Mouse (Mus musculus) intestine, embryonic 16.5 days (tissue): Measurements from ENCODE around the gene Xrcc1. TPM values are rescaled to one million over a fixed set of nuclear protein-coding genes. Genes with fewer than 3 reads are reported as not detected.

Experiments used
- ATAC-seq: fragments of 200-750 bp; cut with Nextera tagmentation; 2 replicates; pipeline ENCODE4 v1.8.0; 2017; ENCODE audit warnings: moderate TSS enrichment, moderate library complexity
- H3K27ac ChIP-seq: fragments of 300-500 bp; sonication (generic); 2 replicates; pipeline ENCODE4 v1.5.1; 2014; ENCODE audit warnings: mild to moderate bottlenecking, low read length
- H3K27me3 ChIP-seq: fragments of 300-500 bp; sonication (generic); replicated peaks from 2 replicates; pipeline ENCODE4 v1.6.1; 2014; ENCODE audit warnings: low read length, control low read depth, mixed read lengths; ENCODE audit not compliant: control insufficient read depth, insufficient read depth
- H3K36me3 ChIP-seq: fragments of 300-500 bp; sonication (generic); 2 replicates; pipeline ENCODE4 v1.6.1; 2014; ENCODE audit warnings: low read length, control low read depth; ENCODE audit not compliant: control insufficient read depth, insufficient read depth
- H3K4me1 ChIP-seq: fragments of 300-500 bp; sonication (generic); 2 replicates; pipeline ENCODE4 v1.6.1; 2014; ENCODE audit warnings: low read length, control low read depth, mixed read lengths; ENCODE audit not compliant: control insufficient read depth, insufficient read depth
- H3K4me2 ChIP-seq: fragments of 300-500 bp; sonication (generic); 2 replicates; pipeline ENCODE4 v1.6.1; 2014; ENCODE audit warnings: low read depth, low read length, control low read depth
- H3K4me3 ChIP-seq: fragments of 300-500 bp; sonication (generic); 2 replicates; pipeline ENCODE4 v1.5.1; 2014; ENCODE audit warnings: mild to moderate bottlenecking, low read length
- H3K9ac ChIP-seq: fragments of 300-500 bp; sonication (generic); 2 replicates; pipeline ENCODE4 v1.6.1; 2014; ENCODE audit warnings: low read depth, low read length
- H3K9me3 ChIP-seq: fragments of 300-500 bp; sonication (generic); 2 replicates; pipeline ENCODE4 v1.6.1; 2016; ENCODE audit warnings: low read length, control low read depth; ENCODE audit not compliant: control insufficient read depth
- WGBS: fragments of 180-500 bp; shearing (Covaris S2); extraction: QIAGEN DNeasy Blood & Tissue Kit; methylation state at CpG from one replicate; pipeline ENCODE4 v1.1.7; 2014; 5-methylcytosine and 5-hydroxymethylcytosine counted together
- polyA plus RNA-seq: library from polyadenylated mRNA; unstranded; fragments of >200 nt; fragmentation: Nextera tagmentation; extraction: Ambion mirVana; gene quantifications from 2 replicates; pipeline ENCODE4 v1.2.1, GENCODE M21; 2015

Xrcc1 gene
- polyA plus RNA-seq, 1 experiment from 2014 or later: 88.1 TPM

- WGBS: 84% methylated on average over 12 of the region's 12 CpGs
- ATAC-seq: no peak
- peaks cover 15% of the 10 kb centered on the region for H3K36me3 ChIP-seq
Measured at GRCm38 (mm10) chr7:24551985-24552759, 6.1 kb downstream of the Xrcc1 start.

DNA sequence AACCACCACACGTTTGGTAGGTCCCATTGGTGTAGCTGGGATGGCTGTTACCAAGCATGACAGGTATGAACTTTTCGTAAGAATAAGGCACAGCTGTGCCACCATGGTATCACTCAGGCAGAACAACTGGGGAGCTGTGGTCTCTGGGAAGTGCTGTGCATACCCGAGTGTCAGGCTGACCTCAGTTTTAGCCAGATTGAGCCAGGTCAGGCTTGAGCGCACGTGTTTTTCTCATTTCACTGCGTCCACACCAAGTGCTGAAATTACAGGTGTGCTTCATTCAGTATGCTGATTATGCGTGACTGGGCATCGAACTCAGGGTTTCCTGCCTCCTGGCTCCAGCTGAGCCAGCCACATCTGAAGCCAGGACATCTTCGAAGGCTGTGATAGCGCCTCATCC, 9.7 kb downstream of the Xrcc1 start:
- Histone ChIP-seq H3K4me2 (no peak overlapping the region), H3K9ac (no peak overlapping the region), H3K4me1 (no peaks in the 10 kb centered on the region), H3K4me3 (no peak overlapping the region), H3K9me3 (no peaks in the 10 kb centered on the region), H3K36me3 (peaks cover 12% of the 10 kb centered on the region), H3K27me3 (no peaks in the 10 kb centered on the region), H3K27ac (no peak overlapping the region)
- 93% methylated on average over 10 of the region's 10 CpGs for WGBS
- no peak for ATAC-seq

More at GRCm38 (mm10) chr7:24551985-24552759, 6.1 kb downstream of the Xrcc1 start:
- Histone ChIP-seq H3K27ac (no peak overlapping the region), H3K9me3 (no peaks in the 10 kb centered on the region), H3K4me2 (no peak overlapping the region), H3K4me3 (no peak overlapping the region), H3K4me1 (peaks cover 4% of the 10 kb centered on the region; the same call in 1 of the 2 replicates), H3K9ac (no peak overlapping the region), H3K27me3 (no peaks in the 10 kb centered on the region)

- H3K4me1 ChIP-seq: no peaks in the 10 kb centered on the region
- peaks cover 9% of the 10 kb centered on the region for H3K36me3 ChIP-seq
- no peak overlapping the region for H3K27ac ChIP-seq
- 89% methylated on average over 4 of the region's 4 CpGs for WGBS
- H3K4me3 ChIP-seq: no peak overlapping the region
- H3K27me3 ChIP-seq: no peaks in the 10 kb centered on the region
- no peaks in the 10 kb centered on the region for H3K9me3 ChIP-seq
- H3K4me2 ChIP-seq: no peak overlapping the region
- ATAC-seq: no peak
- H3K9ac ChIP-seq: no peak overlapping the region
Measured at GRCm38 (mm10) chr7:24561450-24561849, 15.4 kb downstream of the Xrcc1 start.

GRCm38 (mm10) chr7:24563191-24563836, 17.2 kb downstream of the Xrcc1 start:
- ATAC-seq: no peak
- 88% methylated on average over 8 of the region's 8 CpGs for WGBS
- Histone ChIP-seq H3K36me3 (peaks cover 16% of the 10 kb centered on the region), H3K4me1 (no peaks in the 10 kb centered on the region), H3K9ac (no peak overlapping the region), H3K4me2 (no peak overlapping the region), H3K27me3 (no peaks in the 10 kb centered on the region), H3K9me3 (no peaks in the 10 kb centered on the region), H3K4me3 (no peak overlapping the region), H3K27ac (no peak overlapping the region)

DNA sequence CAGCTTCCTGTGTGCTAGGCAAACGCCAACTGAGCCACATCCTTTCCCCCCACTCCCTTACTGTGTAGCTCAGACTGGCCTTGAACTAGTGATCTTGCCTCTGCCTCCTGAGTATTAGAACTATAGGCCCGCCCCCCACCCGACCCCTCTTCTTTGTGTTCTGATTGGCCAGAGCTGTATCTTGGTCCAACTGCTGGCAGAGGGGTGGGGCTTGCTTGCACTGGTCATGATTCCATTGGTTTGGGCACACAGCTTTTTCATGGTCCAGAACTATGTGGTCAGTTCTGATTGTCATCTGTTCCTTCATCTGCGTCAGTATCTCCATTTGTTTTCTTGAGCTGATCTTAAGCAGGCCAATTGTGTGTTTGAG, 17.7 kb downstream of the Xrcc1 start:
- WGBS: 83% methylated on average over 4 of the region's 4 CpGs
- Histone ChIP-seq H3K9ac (no peak overlapping the region), H3K4me2 (no peak overlapping the region), H3K27ac (no peak overlapping the region), H3K36me3 (peaks cover 18% of the 10 kb centered on the region), H3K4me3 (no peak overlapping the region), H3K27me3 (no peaks in the 10 kb centered on the region), H3K9me3 (no peaks in the 10 kb centered on the region), H3K4me1 (no peaks in the 10 kb centered on the region)
- ATAC-seq: no peak

DNA sequence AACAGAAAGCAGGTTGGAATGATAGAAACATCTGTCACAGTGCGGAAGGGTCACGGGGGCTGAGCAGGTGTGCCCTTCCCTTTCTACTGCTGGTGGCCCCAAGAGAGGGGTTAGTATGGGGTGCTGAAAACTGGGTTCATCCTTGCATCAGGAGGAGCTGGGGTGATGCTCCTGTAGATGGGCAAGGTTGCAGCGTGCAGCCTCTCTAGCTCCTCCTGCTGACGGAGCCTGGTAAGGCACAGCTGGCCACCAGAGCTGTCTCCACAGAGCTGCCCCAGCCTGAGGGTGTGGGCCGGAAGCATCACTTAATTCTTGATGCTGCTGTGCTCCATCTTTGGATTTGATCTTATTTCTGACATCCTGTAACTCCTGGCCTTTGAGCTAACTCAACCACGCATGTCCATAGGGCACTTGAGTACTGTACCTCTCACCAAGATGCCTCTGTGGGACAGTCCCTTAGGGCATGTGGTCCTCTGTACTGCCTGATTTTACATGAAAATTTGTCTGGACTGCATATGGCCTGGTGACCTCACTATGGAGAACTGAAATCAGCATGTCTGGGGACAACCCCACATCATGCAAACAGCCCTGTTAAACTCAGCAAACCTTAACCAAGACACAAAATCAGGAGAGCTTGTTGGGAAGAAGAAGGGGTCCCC, 18.6 kb downstream of the Xrcc1 start:
- H3K9me3 ChIP-seq: no peaks in the 10 kb centered on the region
- H3K4me1 ChIP-seq: no peaks in the 10 kb centered on the region
- ATAC-seq: no peak; the same call in 1 of the 2 replicates
- H3K27me3 ChIP-seq: no peaks in the 10 kb centered on the region
- peaks cover 18% of the 10 kb centered on the region for H3K36me3 ChIP-seq
- H3K9ac ChIP-seq: no peak overlapping the region
- no peak overlapping the region for H3K4me3 ChIP-seq
- H3K27ac ChIP-seq: no peak overlapping the region
- WGBS: 69% methylated on average over 6 of the region's 6 CpGs
- H3K4me2 ChIP-seq: no peak overlapping the region

DNA sequence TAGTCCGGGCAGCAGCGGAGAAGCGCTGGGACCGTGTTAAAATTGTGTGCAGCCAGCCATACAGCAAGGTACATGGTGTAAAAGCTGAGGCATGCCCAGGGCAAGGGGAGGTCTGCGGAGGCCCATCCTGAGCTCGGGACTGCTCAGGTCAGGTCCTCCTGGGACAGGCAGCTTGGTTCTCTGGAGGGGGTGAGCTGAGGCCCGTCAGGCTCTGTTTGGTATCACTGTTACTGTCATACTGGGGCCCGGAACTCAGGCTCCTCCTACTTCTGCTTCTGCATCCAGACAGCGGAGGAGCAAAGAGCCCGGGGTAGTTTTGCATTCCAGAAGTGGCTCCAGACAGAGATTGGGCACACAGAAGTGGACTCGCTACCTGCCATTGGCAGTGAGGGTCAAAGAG, 19.5 kb downstream of the Xrcc1 start:
- ATAC-seq: no peak
- Histone ChIP-seq H3K36me3 (peaks cover 18% of the 10 kb centered on the region), H3K27ac (no peak overlapping the region), H3K4me1 (no peaks in the 10 kb centered on the region), H3K27me3 (no peaks in the 10 kb centered on the region), H3K4me2 (no peak overlapping the region), H3K9ac (no peak overlapping the region), H3K9me3 (no peaks in the 10 kb centered on the region), H3K4me3 (no peak overlapping the region)
- WGBS: 88% methylated on average over 11 of the region's 11 CpGs

DNA sequence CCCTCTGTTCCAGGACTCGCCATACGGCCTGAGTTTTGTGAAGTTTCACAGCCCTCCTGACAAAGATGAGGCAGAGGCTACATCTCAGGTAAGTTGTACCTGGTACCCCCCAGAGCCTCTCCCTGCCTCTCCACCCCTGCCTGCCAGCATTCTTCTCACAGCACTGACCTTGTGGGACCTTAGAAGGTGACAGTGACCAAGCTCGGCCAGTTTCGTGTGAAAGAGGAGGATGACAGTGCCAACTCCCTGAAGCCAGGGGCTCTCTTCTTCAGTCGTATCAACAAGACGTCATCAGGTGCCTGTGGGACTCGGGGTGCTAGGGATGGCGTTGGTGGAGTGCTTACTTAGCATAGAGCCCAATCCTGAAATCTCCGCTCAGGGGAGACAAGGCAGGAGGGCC, 20.1 kb downstream of the Xrcc1 start:
- H3K9me3 ChIP-seq: no peaks in the 10 kb centered on the region
- H3K4me1 ChIP-seq: no peaks in the 10 kb centered on the region
- H3K27ac ChIP-seq: no peak overlapping the region
- H3K36me3 ChIP-seq: peaks cover 18% of the 10 kb centered on the region
- ATAC-seq: no peak
- no peak overlapping the region for H3K4me2 ChIP-seq
- WGBS: 95% methylated on average over 9 of the region's 9 CpGs
- no peaks in the 10 kb centered on the region for H3K27me3 ChIP-seq
- no peak overlapping the region for H3K9ac ChIP-seq
- no peak overlapping the region for H3K4me3 ChIP-seq

GRCm38 (mm10) chr7:24568512-24568911, 22.4 kb downstream of the Xrcc1 start:
- peaks cover 16% of the 10 kb centered on the region for H3K36me3 ChIP-seq
- H3K9ac ChIP-seq: no peak overlapping the region
- whole genome bisulfite sequencing: 91% methylated on average over 4 of the region's 4 CpGs

More at GRCm38 (mm10) chr7:24568512-24568911, 22.4 kb downstream of the Xrcc1 start:
- Histone ChIP-seq H3K4me1 (no peaks in the 10 kb centered on the region), H3K27me3 (no peaks in the 10 kb centered on the region), H3K9me3 (no peaks in the 10 kb centered on the region), H3K4me2 (no peak overlapping the region), H3K27ac (no peak overlapping the region), H3K4me3 (no peak overlapping the region)
- ATAC-seq: no peak
